Mouse (Mus musculus) spleen, adult 12 weeks (tissue): Measurements from ENCODE around the gene Ppip5k2.

Experiments used
- DNase-seq: peaks from one replicate; pipeline ENCODE4 v3.0.0; 2022; ENCODE audit warnings: low spot score

Gene Ppip5k2

GRCm38 (mm10) chr1:97660687-97661405, 109.4 kb downstream of the Ppip5k2 start:
- peak; percentile 85 for DNase-seq

GRCm38 (mm10) chr1:97659405-97659804, 110.8 kb downstream of the Ppip5k2 start:
- peak; percentile 23 for DNase-seq

GRCm38 (mm10) chr1:97657786-97658185, 112.4 kb downstream of the Ppip5k2 start:
- no peak for DNase-seq

GRCm38 (mm10) chr1:97657201-97657600, 113.0 kb downstream of the Ppip5k2 start:
- no peak for DNase-seq
